Mouse (Mus musculus) urinary bladder, postnatal 14 days (tissue): ENCODE measurements around the gene Mef2c.
A peak's percentile ranks its signal among the peaks of the same experiment; 100 is the strongest.

Experiments used
- DNase-seq: peaks from one replicate; pipeline ENCODE4 v3.0.0; 2021; ENCODE audit warnings: low spot score

Mef2c gene

GRCm38 (mm10) chr13:83524902-83525715, 21.3 kb downstream of the Mef2c start:
- no peak for DNase-seq

DNA sequence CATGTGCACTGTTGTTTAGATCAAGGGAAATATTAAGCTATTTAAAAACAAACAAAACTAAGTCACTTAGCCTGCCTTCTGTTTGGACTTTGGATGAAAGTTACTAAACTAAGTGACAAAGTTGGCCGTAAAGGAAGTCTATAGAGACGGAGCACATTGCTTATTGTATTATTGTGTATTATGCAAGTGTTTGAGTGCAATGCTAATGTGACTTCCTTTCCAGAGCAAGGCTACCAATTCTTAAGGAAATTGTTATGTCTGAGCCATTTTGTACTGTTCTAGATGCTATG, 21.8 kb downstream of the Mef2c start:
- no peak for DNase-seq

GRCm38 (mm10) chr13:83526066-83526465, 22.2 kb downstream of the Mef2c start:
- no peak for DNase-seq

GRCm38 (mm10) chr13:83527921-83528320, 24.1 kb downstream of the Mef2c start:
- DNase-seq: no peak

GRCm38 (mm10) chr13:83529729-83530314, 26.0 kb downstream of the Mef2c start:
- DNase-seq: no peak

DNA sequence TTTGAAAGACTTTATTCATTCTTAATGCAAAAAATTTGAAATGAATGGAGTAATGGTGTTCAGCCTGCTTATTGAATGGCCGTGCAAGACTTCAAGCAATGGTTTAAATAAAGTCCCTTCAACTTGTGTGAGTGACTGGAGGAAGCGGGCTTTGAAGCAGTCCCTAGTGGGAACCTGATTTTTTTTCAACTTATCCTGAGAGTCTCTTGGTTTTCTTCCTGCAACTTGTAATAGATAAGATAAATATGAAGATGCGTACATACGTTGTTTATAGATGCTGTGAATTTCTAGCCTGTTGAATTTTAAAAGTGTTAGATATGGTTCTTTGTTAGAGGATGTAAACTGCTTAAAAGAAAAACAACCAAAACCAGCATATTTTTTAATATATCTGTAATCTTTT, 27.1 kb downstream of the Mef2c start:
- DNase-seq: no peak

DNA sequence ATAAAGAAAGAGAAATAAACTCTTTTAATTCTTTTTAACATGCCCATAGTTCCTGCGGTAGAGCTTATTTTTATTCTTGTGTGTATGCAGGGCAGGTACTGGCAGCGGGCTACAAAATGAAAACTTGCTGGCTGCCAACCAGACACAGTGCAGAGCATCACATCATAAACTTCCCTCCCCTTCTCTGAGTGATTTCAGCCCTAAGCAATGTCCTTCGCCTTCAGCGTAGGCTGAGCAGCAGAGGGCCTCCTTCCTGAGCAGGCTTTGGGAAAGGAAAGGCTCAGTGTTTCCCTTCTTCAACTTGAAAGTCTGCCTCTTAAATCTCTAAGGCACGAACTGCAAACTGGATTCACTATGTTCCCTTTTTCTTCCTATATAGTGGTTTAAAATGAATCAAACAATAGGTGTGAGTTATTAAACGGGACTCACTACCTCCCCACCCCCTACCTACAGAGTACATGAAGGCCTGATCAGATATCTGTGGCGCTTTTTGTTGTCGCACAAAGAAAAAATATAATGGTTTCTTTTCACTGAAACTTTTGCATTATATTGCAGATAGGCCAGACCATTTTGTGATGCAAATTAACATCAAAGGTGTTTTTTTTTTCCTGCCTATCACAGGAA, 28.2 kb downstream of the Mef2c start:
- DNase-seq: peak; percentile 16

DNA sequence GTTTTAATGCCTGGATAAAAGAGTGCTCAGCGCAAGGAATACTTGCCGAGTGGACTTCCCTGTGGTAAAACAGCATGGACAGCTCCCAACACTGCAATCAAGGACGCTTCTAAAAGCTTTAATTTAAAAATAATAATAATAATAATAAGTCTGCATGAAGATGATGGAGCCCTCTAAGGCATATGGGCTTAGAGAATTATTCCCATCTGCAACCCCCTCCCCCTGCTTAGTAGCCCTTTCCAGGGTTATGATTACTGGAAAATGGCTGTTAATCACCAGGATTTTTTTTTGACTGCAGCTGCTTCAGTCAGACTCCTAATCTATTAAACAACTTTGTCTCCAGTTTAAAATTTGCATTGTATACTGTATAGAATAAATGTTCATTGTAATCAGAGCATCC, 32.5 kb downstream of the Mef2c start:
- DNase-seq: no peak

DNA sequence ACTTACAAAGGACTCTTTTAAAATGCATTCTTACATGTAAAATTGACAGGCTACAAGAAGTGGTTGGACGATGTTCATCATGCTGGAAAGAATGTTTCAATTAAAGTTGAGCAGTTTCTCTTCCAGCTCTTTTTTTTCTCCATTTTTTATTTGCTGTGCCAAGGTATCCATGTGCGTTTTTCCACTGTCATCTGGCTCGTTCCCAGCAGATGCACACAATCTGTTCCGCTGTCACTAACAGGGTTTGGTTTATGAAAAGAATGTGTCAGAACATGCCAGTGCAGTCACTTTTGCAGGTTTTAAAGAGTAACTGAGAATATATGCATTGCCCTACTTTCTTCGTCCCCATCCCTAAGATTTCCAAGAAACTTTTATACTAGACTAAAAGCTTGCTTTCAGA, 33.3 kb downstream of the Mef2c start:
- DNase-seq: no peak

DNA sequence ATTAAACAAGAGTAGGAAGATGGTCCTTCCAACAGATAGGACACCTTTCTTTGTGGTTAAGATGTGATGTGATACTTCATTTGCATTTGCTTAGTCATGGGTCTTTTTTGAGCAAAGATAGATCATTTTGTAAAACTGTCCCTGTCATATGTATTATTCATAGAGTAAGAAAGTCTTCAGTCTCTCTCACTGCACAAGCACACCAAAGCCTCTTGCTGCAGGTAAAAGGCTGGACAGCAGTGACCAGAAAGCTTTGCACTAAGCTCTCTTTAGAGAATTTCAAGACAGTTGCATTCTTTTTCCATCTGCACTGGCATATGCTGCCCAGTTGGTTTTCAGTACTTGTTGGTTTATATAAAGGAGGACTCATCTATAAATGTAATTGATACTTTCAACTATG, 36.1 kb downstream of the Mef2c start:
- no peak for DNase-seq

DNA sequence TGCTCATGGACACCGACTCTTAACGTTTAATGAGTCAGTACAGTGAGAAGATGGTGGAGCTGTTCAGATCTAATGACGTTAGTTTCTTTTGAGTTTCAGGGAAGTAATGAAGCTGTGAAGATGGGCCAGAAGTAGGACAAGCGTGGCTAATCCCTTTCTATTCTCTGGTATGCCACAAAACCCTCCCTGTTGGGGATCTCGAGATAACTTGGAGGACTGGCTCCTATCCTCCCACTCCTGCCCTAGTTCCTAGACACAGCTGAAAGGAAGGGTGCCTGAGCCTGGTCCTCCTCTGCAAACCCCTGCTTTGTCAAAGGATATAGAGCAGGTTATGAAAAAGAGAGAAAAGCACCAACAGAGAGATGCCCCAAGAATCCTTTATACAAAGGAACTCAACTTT, 38.8 kb downstream of the Mef2c start:
- no peak for DNase-seq

- no peak for DNase-seq
Measured at GRCm38 (mm10) chr13:83544707-83545106, 40.9 kb downstream of the Mef2c start.

GRCm38 (mm10) chr13:83546876-83547275, 43.0 kb downstream of the Mef2c start:
- DNase-seq: no peak

DNA sequence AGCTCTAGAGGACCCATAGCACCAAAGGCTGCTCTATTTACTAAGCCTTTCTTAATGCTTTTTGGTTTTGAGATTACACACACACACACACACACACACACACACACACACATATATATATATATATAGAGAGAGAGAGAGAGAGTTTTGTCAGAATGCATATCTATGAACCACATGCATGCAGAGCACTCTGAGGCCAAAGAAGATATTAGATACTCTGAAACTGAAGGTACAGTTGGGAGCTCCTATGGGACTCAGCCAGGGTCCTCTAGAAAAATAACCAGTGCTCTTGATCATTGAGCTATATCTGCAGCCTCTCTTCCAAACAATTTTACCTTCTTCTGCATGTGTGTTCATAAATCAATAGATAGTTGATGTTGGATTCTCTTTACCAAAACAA, 47.4 kb downstream of the Mef2c start:
- no peak for DNase-seq

DNA sequence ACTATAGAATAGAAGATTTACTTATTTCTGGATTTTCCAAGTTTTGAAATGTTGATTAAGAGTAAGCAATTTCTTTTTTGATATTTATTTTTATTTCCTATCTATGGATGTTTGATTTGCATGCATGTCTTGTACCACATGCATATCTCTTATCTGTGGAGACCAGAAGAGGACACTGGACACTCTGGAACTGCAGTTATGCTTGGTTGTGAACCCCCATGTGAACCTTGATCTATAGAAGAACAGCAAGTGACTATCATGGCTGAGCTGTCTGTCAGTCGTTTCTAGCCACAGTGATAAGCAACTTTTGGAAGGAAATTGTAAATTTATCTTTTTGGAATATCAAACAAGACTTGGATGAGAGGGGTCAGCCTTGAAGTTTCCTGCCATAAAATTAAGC, 48.2 kb downstream of the Mef2c start:
- DNase-seq: no peak

DNA sequence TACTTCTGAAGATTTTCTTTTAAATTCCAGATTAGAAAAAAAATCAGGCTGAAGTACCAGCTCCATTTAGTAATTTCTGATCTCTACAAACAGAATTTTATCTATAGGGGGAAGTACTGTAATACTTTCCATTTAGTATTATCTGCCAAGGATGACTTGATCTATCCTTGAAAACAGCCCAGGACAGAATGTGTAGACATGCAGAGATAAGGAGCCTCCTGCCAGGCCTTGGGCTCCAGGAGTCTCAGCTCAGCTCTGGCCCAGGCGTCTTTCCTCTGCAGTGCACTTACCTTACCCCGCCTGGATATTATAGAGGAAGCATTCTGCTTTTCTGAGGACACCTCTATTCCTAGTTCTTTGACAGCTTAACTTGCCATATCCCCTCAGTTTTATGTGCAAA, 59.4 kb downstream of the Mef2c start:
- DNase-seq: no peak

DNA sequence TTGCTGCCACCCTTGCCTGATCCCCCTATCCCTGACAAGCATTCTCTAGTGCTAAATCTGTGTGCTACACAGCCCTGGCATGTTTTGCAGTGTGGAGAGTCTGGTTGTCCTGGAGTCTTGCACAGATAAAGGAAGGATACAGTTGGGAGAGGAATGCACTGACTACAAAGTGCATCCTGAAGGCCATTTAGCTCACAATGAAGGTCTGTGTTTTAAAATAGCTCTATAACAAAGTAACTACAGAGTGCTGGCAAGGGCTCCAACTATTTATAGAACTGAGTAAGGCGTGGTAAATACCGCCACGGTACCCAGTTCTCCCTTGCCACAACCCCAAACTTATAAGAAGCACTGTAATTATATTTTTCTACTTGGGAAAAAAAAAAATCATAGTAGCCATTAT, 61.9 kb downstream of the Mef2c start:
- no peak for DNase-seq

DNA sequence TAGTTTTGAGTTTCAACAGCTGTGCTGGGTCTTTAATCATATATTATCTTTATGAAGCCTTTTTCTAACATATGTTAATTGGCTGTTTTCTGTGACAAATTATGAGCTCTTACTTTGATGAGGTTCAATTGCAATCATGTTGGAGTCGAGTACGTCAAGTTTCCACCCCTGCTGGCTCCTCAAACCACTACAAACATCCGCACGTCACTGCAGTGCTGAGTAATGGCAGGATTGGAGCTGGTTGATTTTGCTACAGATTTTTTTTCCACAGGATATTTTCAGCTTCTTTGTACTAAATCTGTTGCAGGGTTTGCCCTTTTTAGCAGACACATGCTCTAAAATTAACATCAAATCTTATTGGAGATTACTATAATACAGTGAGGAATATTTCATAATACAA, 62.3 kb downstream of the Mef2c start:
- no peak for DNase-seq

GRCm38 (mm10) chr13:83566834-83567534, 63.1 kb downstream of the Mef2c start:
- DNase-seq: no peak

GRCm38 (mm10) chr13:83567681-83568080, 63.8 kb downstream of the Mef2c start:
- DNase-seq: no peak

- DNase-seq: no peak
Measured at GRCm38 (mm10) chr13:83568759-83569256, 65.0 kb downstream of the Mef2c start.

- peak; percentile 4 for DNase-seq
Measured at GRCm38 (mm10) chr13:83571973-83572447, 68.2 kb downstream of the Mef2c start.

DNA sequence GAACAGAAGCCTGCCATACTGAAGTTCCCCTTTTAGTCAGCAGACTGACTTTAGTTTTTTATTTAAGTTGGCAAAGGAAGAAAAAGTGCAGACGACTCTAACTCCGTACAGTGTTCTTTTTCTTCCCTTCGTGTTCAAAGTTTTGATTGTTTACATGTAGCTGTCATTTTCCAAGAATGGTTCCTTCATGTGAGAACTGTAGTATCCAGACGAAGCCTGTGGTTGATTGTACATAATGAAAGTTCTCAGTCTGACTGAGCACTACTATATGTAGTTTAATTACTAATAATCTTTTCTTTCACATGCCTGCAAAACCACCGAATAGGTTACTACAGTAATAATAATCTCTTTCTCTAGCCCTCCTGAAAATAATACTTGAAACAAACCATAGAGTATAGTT, 68.6 kb downstream of the Mef2c start:
- no peak for DNase-seq
